Mouse (Mus musculus): ENCODE measurements around the gene Gnb2.

- TF ChIP-seq CTCF (IDR thresholded peaks at IDR 0.05; ENCODE audit: low read depth, low read length) (no peak), TAL1 (conservative IDR thresholded peaks at IDR 0.05; ENCODE audit: low read depth, low read length) (no peak), GATA1 (IDR thresholded peaks at IDR 0.05; ENCODE audit: borderline replicate concordance, low read length) (no peak), POLR2AphosphoS5 (IDR thresholded peaks at IDR 0.05; ENCODE audit: insufficient replicate concordance, low read depth, low read length) (no peak), GATA2 (IDR thresholded peaks at IDR 0.05; ENCODE audit: borderline replicate concordance, low read depth, low read length) (no peak)
These were observed 21.6 kb downstream of the Gnb2 start for GRCm38 (mm10) chr5:137511706-137512105.

All from G1E (cell line).